Mouse (Mus musculus) kidney, adult 2 months (tissue): ENCODE results near the gene Adcy5. TPM values are rescaled to one million over a fixed set of nuclear protein-coding genes. Genes with fewer than 3 reads are reported as not detected.

Experiments
- DNase-seq: peaks from one replicate; pipeline ENCODE4 v3.0.0; 2021
- H3K27ac ChIP-seq: fragments of 200-500 bp; 2 replicates; pipeline ENCODE4 v1.5.1; 2012; ENCODE audit warnings: low read depth, low read length, control low read depth, inconsistent platforms; ENCODE audit not compliant: insufficient read depth
- H3K27me3 ChIP-seq: fragments of 200-500 bp; replicated peaks from 2 replicates; pipeline ENCODE4 v1.6.1; 2012; ENCODE audit warnings: mild to moderate bottlenecking, moderate library complexity, low read length, inconsistent platforms; ENCODE audit not compliant: control insufficient read depth, insufficient read depth
- H3K36me3 ChIP-seq: fragments of 200-500 bp; 2 replicates; pipeline ENCODE4 v1.6.1; 2012; ENCODE audit warnings: mild to moderate bottlenecking, moderate library complexity, low read length, inconsistent platforms; ENCODE audit not compliant: control insufficient read depth, insufficient read depth
- H3K4me1 ChIP-seq: fragments of 200-500 bp; 2 replicates; pipeline ENCODE4 v1.6.1; 2011; ENCODE audit warnings: low read length; ENCODE audit not compliant: control insufficient read depth, insufficient read depth
- H3K4me3 ChIP-seq: fragments of 200-500 bp; 2 replicates; pipeline ENCODE4 v1.5.1; 2011; ENCODE audit warnings: mild to moderate bottlenecking, low read depth, low read length, control low read depth; ENCODE audit not compliant: insufficient read depth
- CTCF ChIP-seq: fragments of 200-500 bp; conservative IDR thresholded peaks from 2 replicates; pipeline ENCODE4 v1.5.1; 2011; ENCODE audit warnings: low read depth, mild to moderate bottlenecking, control low read depth, low read length, moderate library complexity, mixed read lengths; ENCODE audit not compliant: insufficient read depth, insufficient read length
- POLR2A ChIP-seq: fragments of 200-500 bp; IDR thresholded peaks from one replicate; pipeline ENCODE4 v1.6.1; 2011; ENCODE audit warnings: low read depth, low read length, control low read depth
- WGBS: fragments of 180-500 bp; shearing (Covaris S2); methylation state at CpG from one replicate; pipeline ENCODE4 v1.1.7; 2018; 5-methylcytosine and 5-hydroxymethylcytosine counted together
- polyA plus RNA-seq: library from polyadenylated mRNA; depleted of rRNA; stranded (reverse); fragments of >200 nt; gene quantifications from 2 replicates; pipeline ENCODE4 v1.2.3, GENCODE M21; 2012

The Adcy5 gene
- polyA plus RNA-seq, 1 experiment: 5.7 TPM

GRCm38 (mm10) chr16:35140620-35140975 lies 14.1 kb upstream of the Adcy5 start:
- Histone ChIP-seq H3K4me1 (no peaks in the 10 kb centered on the region), H3K36me3 (no peaks in the 10 kb centered on the region), H3K27ac (no peak overlapping the region), H3K4me3 (no peak overlapping the region), H3K27me3 (no peaks in the 10 kb centered on the region)
- TF ChIP-seq POLR2A (no peak), CTCF (no peak)
- no peak for DNase-seq
- WGBS: 52% methylated on average over 9 of the region's 9 CpGs

DNA sequence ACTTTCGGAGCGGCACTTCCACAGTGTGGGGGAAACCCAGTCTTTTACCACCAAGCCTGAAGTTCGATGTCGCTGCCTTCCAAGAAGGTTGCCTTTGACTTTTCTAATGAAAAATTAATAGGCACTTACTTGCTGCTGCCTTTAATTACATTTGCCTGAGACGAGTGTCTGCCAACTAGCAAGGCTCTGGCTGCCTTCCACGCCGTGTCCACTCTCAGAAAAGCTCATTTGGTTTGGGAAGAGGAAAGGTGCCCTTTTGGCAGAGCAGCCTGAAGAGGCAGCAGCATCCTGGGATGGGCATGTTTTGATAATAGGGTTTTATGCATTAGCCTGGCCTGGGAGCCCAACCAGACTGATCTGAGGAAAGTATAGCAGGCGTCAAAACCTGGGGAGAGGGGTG lies 12.8 kb upstream of the Adcy5 start:
- TF ChIP-seq POLR2A: no peak
- TF ChIP-seq CTCF: no peak
- no peaks in the 10 kb centered on the region for H3K27me3 ChIP-seq
- no peak overlapping the region for H3K4me3 ChIP-seq
- DNase-seq: no peak
- no peak overlapping the region for H3K27ac ChIP-seq
- WGBS: 81% methylated on average over 8 of the region's 8 CpGs
- H3K36me3 ChIP-seq: no peaks in the 10 kb centered on the region
- no peaks in the 10 kb centered on the region for H3K4me1 ChIP-seq

DNA sequence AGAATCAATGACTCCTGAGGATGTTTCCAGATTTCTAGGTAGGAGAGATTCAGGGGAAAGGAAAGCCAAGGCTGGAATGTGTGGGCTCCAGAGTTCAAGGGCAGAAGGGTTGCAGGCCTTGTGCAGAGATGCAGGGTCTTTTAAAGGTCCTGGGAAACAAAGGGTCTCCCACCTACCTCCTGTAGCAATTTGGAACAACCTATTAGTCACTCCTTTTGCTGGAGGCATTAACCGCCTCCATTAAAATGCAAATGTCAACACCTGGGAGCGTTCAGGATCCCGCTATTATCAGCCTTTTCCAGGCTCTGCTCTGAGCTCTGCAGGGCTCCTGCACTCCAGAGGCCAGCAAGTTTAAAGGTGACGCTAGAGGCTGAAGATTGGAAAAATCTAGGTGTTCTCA lies 8.5 kb upstream of the Adcy5 start:
- no peak overlapping the region for H3K27ac ChIP-seq
- no peaks in the 10 kb centered on the region for H3K4me1 ChIP-seq
- 33% methylated on average over 4 of the region's 4 CpGs for WGBS
- no peak overlapping the region for H3K4me3 ChIP-seq
- no peak for DNase-seq
- H3K36me3 ChIP-seq: no peaks in the 10 kb centered on the region
- H3K27me3 ChIP-seq: no peaks in the 10 kb centered on the region
- no peak for TF ChIP-seq POLR2A
- TF ChIP-seq CTCF: no peak

- Histone ChIP-seq H3K4me1 (no peaks in the 10 kb centered on the region), H3K4me3 (no peak overlapping the region), H3K27ac (no peak overlapping the region), H3K36me3 (no peaks in the 10 kb centered on the region), H3K27me3 (peaks cover 7% of the 10 kb centered on the region)
- 18% methylated on average over 12 of the region's 12 CpGs for WGBS
- no peak for DNase-seq
- no peak for TF ChIP-seq POLR2A
- TF ChIP-seq CTCF: no peak
These were observed 1.4 kb upstream of the Adcy5 start for GRCm38 (mm10) chr16:35153146-35153755.

DNA sequence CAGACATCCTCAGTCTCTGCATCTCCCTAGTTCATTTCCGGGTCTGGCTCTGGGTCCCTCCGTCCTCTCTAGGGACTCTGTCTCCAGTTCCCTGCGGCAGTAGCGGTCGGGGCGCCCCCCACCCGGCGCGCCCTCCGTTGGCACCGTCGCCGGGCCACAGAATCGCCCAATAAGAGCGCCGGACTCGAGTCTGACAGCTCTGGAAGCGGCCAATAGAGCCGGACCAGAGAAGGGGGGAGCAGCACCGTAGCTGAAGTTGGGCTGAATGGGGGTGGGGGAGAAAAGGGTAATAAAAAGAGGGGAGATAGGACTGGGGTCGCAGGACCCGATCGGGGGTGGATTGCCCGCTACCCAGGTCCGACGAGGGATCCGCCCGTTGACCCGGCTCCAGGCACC lies 434 bp upstream of the Adcy5 start:
- no peaks in the 10 kb centered on the region for H3K4me1 ChIP-seq
- H3K27ac ChIP-seq: no peak overlapping the region
- peak; percentile 18 for DNase-seq
- no peaks in the 10 kb centered on the region for H3K36me3 ChIP-seq
- TF ChIP-seq POLR2A (no peak), CTCF (no peak)
- peak overlapping the region; percentile 38 for H3K4me3 ChIP-seq
- 3% methylated on average over 29 of the region's 29 CpGs for WGBS
- H3K27me3 ChIP-seq: peaks cover 7% of the 10 kb centered on the region

GRCm38 (mm10) chr16:35155391-35156305 lies 971 bp downstream of the Adcy5 start:
- peak overlapping the region; percentile 38 for H3K4me3 ChIP-seq
- no peak overlapping the region for H3K27ac ChIP-seq
- TF ChIP-seq CTCF: peak; percentile 33
- no peak for TF ChIP-seq POLR2A
- H3K4me1 ChIP-seq: no peaks in the 10 kb centered on the region
- WGBS: 2% methylated on average over 87 of the region's 87 CpGs
- peaks cover 7% of the 10 kb centered on the region for H3K27me3 ChIP-seq
- no peaks in the 10 kb centered on the region for H3K36me3 ChIP-seq
- peak; percentile 48 for DNase-seq

GRCm38 (mm10) chr16:35156306-35156695 lies 1.6 kb downstream of the Adcy5 start:
- WGBS: 7% methylated on average over 45 of the region's 48 CpGs
- Histone ChIP-seq H3K27me3 (peaks cover 7% of the 10 kb centered on the region), H3K4me1 (no peaks in the 10 kb centered on the region), H3K4me3 (peak overlapping the region; percentile 38), H3K36me3 (no peaks in the 10 kb centered on the region), H3K27ac (no peak overlapping the region)
- peak; percentile 43 for DNase-seq
- TF ChIP-seq CTCF: peak; percentile 44
- no peak for TF ChIP-seq POLR2A
